Mouse (Mus musculus): Measurements from ENCODE around the gene Ttc3. TPM values are rescaled to one million over a fixed set of nuclear protein-coding genes. Genes with fewer than 3 reads are reported as not detected.

The Ttc3 gene
- polyA plus RNA-seq, 1 experiment from 2014 or later, result 920 TPM

DNA sequence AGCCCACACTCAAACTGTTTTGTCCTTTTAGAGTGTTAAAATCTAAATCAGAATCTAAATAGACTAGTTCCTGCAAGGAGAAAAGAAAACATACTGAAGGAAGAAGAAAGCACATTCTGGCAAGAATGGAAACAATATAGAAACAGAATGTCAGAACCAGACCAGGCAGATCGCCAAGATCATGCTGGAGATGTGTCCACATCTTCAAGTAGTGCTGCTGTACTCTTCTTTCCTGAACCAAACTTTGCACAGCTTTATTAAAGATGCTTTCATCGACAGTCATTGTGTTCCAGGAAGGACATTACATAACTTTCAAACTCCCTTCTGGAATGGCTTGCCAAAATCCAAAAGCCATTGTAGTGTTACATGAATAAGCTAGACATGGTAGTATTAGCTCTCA is 66.4 kb downstream of the Ttc3 start:
- no peaks in the 10 kb centered on the region for H3K4me1 ChIP-seq (ENCODE audit: control insufficient read depth, insufficient read depth, low read depth, low read length)
- H3K27me3 ChIP-seq (replicated peaks; ENCODE audit: control insufficient read depth, insufficient read depth, low read length), result no peaks in the 10 kb centered on the region
- no peak for ATAC-seq
- H3K36me3 ChIP-seq (ENCODE audit: control insufficient read depth, insufficient read depth, low read length), result peaks cover 63% of the 10 kb centered on the region
- H3K4me2 ChIP-seq (ENCODE audit: low read length), result no peak overlapping the region
- no peaks in the 10 kb centered on the region for H3K9me3 ChIP-seq (ENCODE audit: control insufficient read depth, low read length)
- WGBS, result 97% methylated on average over 2 of the region's 2 CpGs
- H3K27ac ChIP-seq (ENCODE audit: low read depth, low read length), result no peak overlapping the region
- H3K9ac ChIP-seq (ENCODE audit: low read depth, low read length), result no peak overlapping the region
- H3K4me3 ChIP-seq (ENCODE audit: low read length), result no peak overlapping the region

DNA sequence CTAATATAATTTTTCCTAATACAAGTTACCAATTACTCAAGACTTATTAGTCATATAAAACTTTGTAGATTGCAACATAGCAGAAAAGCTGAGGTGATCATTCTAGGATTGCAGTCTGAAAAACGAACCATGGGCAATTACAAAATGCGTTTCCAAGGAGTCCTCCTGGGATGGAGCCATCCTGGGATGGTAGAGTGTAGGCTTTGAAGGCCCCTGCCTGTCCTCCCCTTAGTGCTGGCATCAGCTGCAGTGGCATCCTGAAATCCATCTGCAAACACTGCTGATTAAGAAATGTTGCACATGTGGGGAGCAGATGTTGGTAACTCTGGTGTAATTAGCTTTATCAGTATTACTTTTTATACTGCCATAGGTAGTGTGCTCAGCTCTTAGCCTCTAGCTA is 70.9 kb downstream of the Ttc3 start:
- Histone ChIP-seq H3K9ac (ENCODE audit: low read depth, low read length) (no peak overlapping the region), H3K4me3 (ENCODE audit: low read length) (no peak overlapping the region), H3K27ac (ENCODE audit: low read depth, low read length) (no peak overlapping the region), H3K4me1 (ENCODE audit: control insufficient read depth, insufficient read depth, low read depth, low read length) (no peaks in the 10 kb centered on the region), H3K4me2 (ENCODE audit: low read length) (no peak overlapping the region), H3K36me3 (ENCODE audit: control insufficient read depth, insufficient read depth, low read length) (peaks cover 56% of the 10 kb centered on the region), H3K9me3 (ENCODE audit: control insufficient read depth, low read length) (no peaks in the 10 kb centered on the region), H3K27me3 (replicated peaks; ENCODE audit: control insufficient read depth, insufficient read depth, low read length) (no peaks in the 10 kb centered on the region)
- no peak for ATAC-seq
- 72% methylated on average over 2 of the region's 2 CpGs for WGBS

DNA sequence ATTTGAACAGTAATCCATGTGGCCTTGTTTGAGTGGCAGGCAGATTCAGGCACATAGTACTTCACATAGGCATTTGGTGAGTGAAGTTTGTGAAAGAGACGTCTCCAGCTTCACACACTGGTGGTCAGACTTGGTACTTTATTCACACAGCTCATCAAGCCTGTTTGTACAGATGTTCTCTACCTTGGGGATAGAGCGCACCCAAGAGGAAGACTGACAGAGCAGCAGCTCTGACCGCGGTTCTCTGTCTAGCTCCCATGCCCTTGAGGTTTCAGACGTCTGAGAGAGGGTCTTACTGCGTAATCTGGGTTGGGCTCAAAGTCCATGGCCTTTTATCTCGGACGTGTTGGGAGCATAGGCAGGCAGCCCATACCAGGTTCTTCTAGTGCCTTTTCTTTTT is 78.7 kb downstream of the Ttc3 start:
- WGBS, result 81% methylated on average over 8 of the region's 8 CpGs
- no peak overlapping the region for H3K4me3 ChIP-seq (ENCODE audit: low read length)
- H3K9me3 ChIP-seq (ENCODE audit: control insufficient read depth, low read length), result no peaks in the 10 kb centered on the region
- H3K4me1 ChIP-seq (ENCODE audit: control insufficient read depth, insufficient read depth, low read depth, low read length), result no peaks in the 10 kb centered on the region
- no peaks in the 10 kb centered on the region for H3K27me3 ChIP-seq (replicated peaks; ENCODE audit: control insufficient read depth, insufficient read depth, low read length)
- no peak for ATAC-seq
- H3K36me3 ChIP-seq (ENCODE audit: control insufficient read depth, insufficient read depth, low read length), result peaks cover 52% of the 10 kb centered on the region
- no peak overlapping the region for H3K27ac ChIP-seq (ENCODE audit: low read depth, low read length)
- no peak overlapping the region for H3K4me2 ChIP-seq (ENCODE audit: low read length)
- no peak overlapping the region for H3K9ac ChIP-seq (ENCODE audit: low read depth, low read length)

DNA sequence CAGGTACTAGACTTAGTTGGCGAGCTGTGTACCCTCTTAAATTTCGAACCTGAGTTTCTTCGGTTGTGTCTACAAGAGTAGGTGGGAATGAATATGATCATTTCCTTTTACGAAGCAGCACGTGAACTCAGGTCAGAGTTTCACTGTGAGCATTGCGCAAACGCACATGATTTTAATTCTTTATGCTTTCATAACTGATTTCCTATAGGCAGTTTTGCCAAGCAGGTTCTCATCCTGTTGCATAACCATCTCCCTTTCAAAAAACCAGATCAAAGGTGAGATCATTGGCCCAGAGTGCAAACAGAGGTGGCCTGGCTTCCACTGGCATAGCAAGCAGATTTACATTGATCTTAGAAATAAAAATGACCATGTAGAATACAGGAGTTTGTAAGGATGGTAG is 79.2 kb downstream of the Ttc3 start:
- 97% methylated on average over 7 of the region's 7 CpGs for WGBS
- Histone ChIP-seq H3K9ac (ENCODE audit: low read depth, low read length) (no peak overlapping the region), H3K4me2 (ENCODE audit: low read length) (no peak overlapping the region), H3K9me3 (ENCODE audit: control insufficient read depth, low read length) (no peaks in the 10 kb centered on the region), H3K4me3 (ENCODE audit: low read length) (no peak overlapping the region), H3K36me3 (ENCODE audit: control insufficient read depth, insufficient read depth, low read length) (peaks cover 52% of the 10 kb centered on the region), H3K27me3 (replicated peaks; ENCODE audit: control insufficient read depth, insufficient read depth, low read length) (no peaks in the 10 kb centered on the region), H3K27ac (ENCODE audit: low read depth, low read length) (no peak overlapping the region), H3K4me1 (ENCODE audit: control insufficient read depth, insufficient read depth, low read depth, low read length) (no peaks in the 10 kb centered on the region)
- no peak for ATAC-seq

DNA sequence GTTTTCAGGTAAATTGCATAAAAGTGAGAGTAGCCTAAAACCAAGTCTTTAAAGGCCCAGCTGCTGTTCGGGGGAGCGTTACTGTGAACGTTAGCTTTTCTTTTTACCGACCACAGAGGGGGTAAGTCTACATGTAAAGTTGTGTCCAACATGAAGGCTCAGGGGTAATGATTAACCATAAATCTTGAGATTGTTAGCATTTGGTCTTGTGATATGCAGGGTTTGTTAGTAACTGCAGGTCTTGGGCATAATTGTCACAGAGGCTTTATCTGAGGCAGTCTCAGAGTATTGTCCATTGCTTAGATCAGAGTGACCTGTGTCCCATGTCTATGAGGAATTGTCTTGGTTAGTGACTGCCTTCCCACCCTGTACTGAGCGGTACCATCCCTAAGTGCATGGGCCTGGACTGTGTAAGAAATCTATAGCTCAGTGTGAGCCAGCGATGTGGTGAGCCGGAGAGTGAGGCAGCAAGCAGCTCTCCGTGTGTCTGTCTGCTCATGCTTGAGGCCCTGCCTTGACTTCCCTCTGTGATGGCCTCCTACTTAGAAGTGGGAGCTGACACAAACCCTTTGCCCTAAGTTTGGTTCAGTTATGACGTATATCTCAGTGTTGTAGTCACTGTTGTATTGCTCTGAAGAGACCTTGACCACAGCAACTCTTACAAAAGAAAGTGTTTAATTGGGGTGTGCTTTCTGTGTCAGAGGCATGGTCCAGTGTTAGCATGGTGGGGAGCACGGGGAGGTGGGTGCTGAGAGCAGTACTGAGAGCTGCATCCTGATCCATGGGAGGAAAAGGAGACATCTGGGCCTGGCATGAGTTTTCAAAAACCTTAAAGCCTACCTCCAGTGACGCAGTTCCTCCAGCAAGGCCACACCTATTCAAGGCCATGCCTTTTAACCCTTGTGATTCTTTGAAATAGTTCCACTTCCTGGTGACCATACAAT is 81.4 kb downstream of the Ttc3 start:
- no peak overlapping the region for H3K4me3 ChIP-seq (ENCODE audit: low read length)
- no peaks in the 10 kb centered on the region for H3K9me3 ChIP-seq (ENCODE audit: control insufficient read depth, low read length)
- H3K4me1 ChIP-seq (ENCODE audit: control insufficient read depth, insufficient read depth, low read depth, low read length), result no peaks in the 10 kb centered on the region
- H3K36me3 ChIP-seq (ENCODE audit: control insufficient read depth, insufficient read depth, low read length), result peaks cover 58% of the 10 kb centered on the region
- no peak overlapping the region for H3K9ac ChIP-seq (ENCODE audit: low read depth, low read length)
- ATAC-seq, result no peak
- no peaks in the 10 kb centered on the region for H3K27me3 ChIP-seq (replicated peaks; ENCODE audit: control insufficient read depth, insufficient read depth, low read length)
- no peak overlapping the region for H3K4me2 ChIP-seq (ENCODE audit: low read length)
- no peak overlapping the region for H3K27ac ChIP-seq (ENCODE audit: low read depth, low read length)
- 89% methylated on average over 11 of the region's 11 CpGs for WGBS

DNA sequence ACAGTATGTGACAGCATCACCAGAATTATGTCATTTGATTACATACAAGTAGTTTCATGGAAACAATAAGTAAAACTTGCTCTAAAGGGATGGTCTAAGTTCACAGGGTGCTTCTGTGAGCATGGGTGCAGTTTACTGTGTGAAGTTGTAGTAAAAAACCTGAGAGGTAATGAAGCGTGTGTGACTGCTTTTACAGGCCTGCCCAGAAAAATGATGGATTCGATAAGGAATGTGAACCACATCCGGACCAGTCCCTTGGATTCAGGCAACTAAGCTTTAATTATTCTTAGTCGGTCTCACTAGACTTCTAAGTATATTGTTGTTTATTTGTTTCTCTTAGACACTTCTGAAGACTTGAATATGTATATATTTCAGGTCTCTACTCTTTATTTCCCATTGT is 82.3 kb downstream of the Ttc3 start:
- Histone ChIP-seq H3K4me3 (ENCODE audit: low read length) (no peak overlapping the region), H3K4me2 (ENCODE audit: low read length) (no peak overlapping the region), H3K9me3 (ENCODE audit: control insufficient read depth, low read length) (no peaks in the 10 kb centered on the region), H3K9ac (ENCODE audit: low read depth, low read length) (no peak overlapping the region), H3K36me3 (ENCODE audit: control insufficient read depth, insufficient read depth, low read length) (peaks cover 64% of the 10 kb centered on the region), H3K4me1 (ENCODE audit: control insufficient read depth, insufficient read depth, low read depth, low read length) (no peaks in the 10 kb centered on the region), H3K27me3 (replicated peaks; ENCODE audit: control insufficient read depth, insufficient read depth, low read length) (no peaks in the 10 kb centered on the region), H3K27ac (ENCODE audit: low read depth, low read length) (no peak overlapping the region)
- 83% methylated on average over 4 of the region's 4 CpGs for WGBS
- ATAC-seq, result no peak

DNA sequence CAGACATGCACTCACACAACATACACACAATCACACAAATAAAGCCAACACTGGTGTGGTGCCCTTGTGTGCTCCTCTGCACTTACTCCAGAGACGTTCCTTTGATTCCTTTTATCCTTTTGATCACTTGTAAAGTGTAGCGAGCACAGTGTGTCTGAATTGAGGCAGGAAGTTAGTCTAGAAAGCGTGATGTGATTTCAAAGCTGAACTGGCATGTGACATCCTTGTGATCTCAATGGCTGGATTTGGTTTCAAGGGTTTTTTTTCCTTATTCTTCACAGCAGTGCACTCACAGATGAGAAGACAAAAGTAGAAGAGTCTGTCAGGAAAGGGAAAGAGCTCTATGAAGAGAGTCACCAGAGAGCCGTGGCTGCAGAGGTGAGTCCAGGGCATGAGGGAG is 83.7 kb downstream of the Ttc3 start:
- Histone ChIP-seq H3K27me3 (replicated peaks; ENCODE audit: control insufficient read depth, insufficient read depth, low read length) (no peaks in the 10 kb centered on the region), H3K9me3 (ENCODE audit: control insufficient read depth, low read length) (no peaks in the 10 kb centered on the region), H3K4me1 (ENCODE audit: control insufficient read depth, insufficient read depth, low read depth, low read length) (no peaks in the 10 kb centered on the region), H3K9ac (ENCODE audit: low read depth, low read length) (no peak overlapping the region), H3K36me3 (ENCODE audit: control insufficient read depth, insufficient read depth, low read length) (peaks cover 66% of the 10 kb centered on the region), H3K27ac (ENCODE audit: low read depth, low read length) (no peak overlapping the region), H3K4me2 (ENCODE audit: low read length) (no peak overlapping the region), H3K4me3 (ENCODE audit: low read length) (no peak overlapping the region)
- WGBS, result 68% methylated on average over 4 of the region's 4 CpGs
- ATAC-seq, result no peak

DNA sequence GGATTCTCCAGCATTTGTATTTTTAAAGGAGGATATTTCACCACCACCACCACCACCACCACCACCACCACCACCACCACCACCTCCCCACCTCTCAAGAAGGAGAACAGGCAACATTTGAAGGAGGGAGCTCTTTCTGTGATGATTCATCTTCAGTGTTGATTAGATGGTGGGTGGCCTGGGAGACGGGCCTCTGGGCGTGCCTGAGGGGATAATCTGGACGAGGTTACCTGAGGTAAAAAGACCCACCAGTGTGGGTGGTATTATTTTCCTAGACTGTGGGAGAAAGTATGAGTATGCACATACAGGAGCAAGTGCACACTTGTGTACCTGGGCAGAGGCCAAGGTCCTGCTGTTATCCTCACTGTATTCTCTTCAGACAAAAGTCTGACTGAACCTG is 93.6 kb downstream of the Ttc3 start:
- Histone ChIP-seq H3K27me3 (replicated peaks; ENCODE audit: control insufficient read depth, insufficient read depth, low read length) (no peaks in the 10 kb centered on the region), H3K36me3 (ENCODE audit: control insufficient read depth, insufficient read depth, low read length) (peaks cover 71% of the 10 kb centered on the region), H3K4me3 (ENCODE audit: low read length) (no peak overlapping the region), H3K27ac (ENCODE audit: low read depth, low read length) (no peak overlapping the region), H3K4me1 (ENCODE audit: control insufficient read depth, insufficient read depth, low read depth, low read length) (no peaks in the 10 kb centered on the region), H3K4me2 (ENCODE audit: low read length) (no peak overlapping the region), H3K9ac (ENCODE audit: low read depth, low read length) (no peak overlapping the region), H3K9me3 (ENCODE audit: control insufficient read depth, low read length) (no peaks in the 10 kb centered on the region)
- WGBS, result 100% methylated on average over 3 of the region's 3 CpGs
- ATAC-seq, result no peak

DNA sequence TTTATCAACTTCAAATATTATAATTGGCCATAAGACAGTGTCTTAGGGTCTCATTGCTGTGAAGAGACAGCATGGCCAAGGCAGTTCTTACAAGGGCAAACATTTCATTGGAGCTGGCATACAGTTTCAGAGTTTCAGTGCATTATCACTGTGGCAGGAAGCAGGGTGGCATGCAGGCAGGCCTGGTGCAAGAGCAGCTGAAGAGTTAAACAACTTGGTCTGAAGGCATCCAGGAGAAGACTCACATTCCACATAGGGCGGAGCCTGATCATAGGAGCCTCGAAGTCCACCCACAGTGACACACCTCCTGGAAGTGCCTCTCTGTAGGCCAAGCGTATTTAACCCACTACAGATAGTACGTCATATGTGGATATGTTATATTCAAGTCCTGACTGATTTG is 95.5 kb downstream of the Ttc3 start:
- no peak overlapping the region for H3K9ac ChIP-seq (ENCODE audit: low read depth, low read length)
- H3K27ac ChIP-seq (ENCODE audit: low read depth, low read length), result no peak overlapping the region
- WGBS, result 87% methylated on average over 4 of the region's 4 CpGs
- ATAC-seq, result no peak
- H3K4me2 ChIP-seq (ENCODE audit: low read length), result no peak overlapping the region
- H3K9me3 ChIP-seq (ENCODE audit: control insufficient read depth, low read length), result no peaks in the 10 kb centered on the region
- H3K27me3 ChIP-seq (replicated peaks; ENCODE audit: control insufficient read depth, insufficient read depth, low read length), result no peaks in the 10 kb centered on the region
- no peaks in the 10 kb centered on the region for H3K4me1 ChIP-seq (ENCODE audit: control insufficient read depth, insufficient read depth, low read depth, low read length)
- H3K36me3 ChIP-seq (ENCODE audit: control insufficient read depth, insufficient read depth, low read length), result peaks cover 69% of the 10 kb centered on the region
- H3K4me3 ChIP-seq (ENCODE audit: low read length), result no peak overlapping the region
